Mouse (Mus musculus): Measurements from ENCODE around the gene Lrrc2. TPM values are rescaled to one million over a fixed set of nuclear protein-coding genes. Genes with fewer than 3 reads are reported as not detected.

Lrrc2 gene
- total and polyA plus RNA-seq, 3 experiments = 1.6 to 3.6 (median 1.6) TPM

GRCm38 (mm10) chr9:110914631-110915236, 36.6 kb upstream of the Lrrc2 start:
- DNase-seq (ENCODE audit: extremely low read depth) = no peak
- Histone ChIP-seq H3K9me3 (replicated peaks; ENCODE audit: low read length) (no peaks in the 10 kb centered on the region), H3K4me1 (ENCODE audit: control insufficient read depth in 1 of 2, insufficient read depth in 2 of 2) (peaks cover 0 to 6% of the 10 kb centered on the region in 2 experiments; a peak in 2 of 4 replicates), H3K4me3 (replicated peaks in 1 of 3; ENCODE audit: low read depth in 2 of 3, low read length in 2 of 3, poor library complexity in 1 of 3) (no peak overlapping the region), H3K4me2 (ENCODE audit: insufficient read depth, low read depth, poor library complexity, severe bottlenecking) (no peak overlapping the region), H3K36me3 (replicated peaks in 1 of 2; ENCODE audit: control insufficient read depth in 1 of 2, insufficient read depth in 1 of 2, low read length in 1 of 2) (no peaks in the 10 kb centered on the region), H3K9ac (ENCODE audit: insufficient read depth, low read depth) (no peak overlapping the region), H3K27ac (ENCODE audit: insufficient read depth, low read depth) (no peak overlapping the region), H3K27me3 (replicated peaks) (no peaks in the 10 kb centered on the region), H3K79me2 (replicated peaks; ENCODE audit: control insufficient read depth, extremely low read depth, insufficient read depth, poor library complexity, severe bottlenecking) (no peaks in the 10 kb centered on the region)
- dilution Hi-C loops (cut with MboI; ENCODE audit: extremely low pct_ligation_motif_present, extremely low pct_unique_long_range_greater_than_20kb, low sequenced_read_pairs) (no loop called here), in situ Hi-C loops (cut with MboI; ENCODE audit: low pct_ligation_motif_present, low pct_unique_long_range_greater_than_20kb, low sequenced_read_pairs) (no loop called here)
- TF ChIP-seq USF2 (conservative IDR thresholded peaks at IDR 0.05; ENCODE audit: low read depth, low read length) (no peak), ZMIZ1 (IDR thresholded peaks at IDR 0.05; ENCODE audit: low read depth, low read length) (no peak), MYC (IDR thresholded peaks at IDR 0.05; ENCODE audit: low read depth, low read length) (no peak), IRF4 (IDR thresholded peaks at IDR 0.05; ENCODE audit: low read depth, low read length) (no peak), POLR2AphosphoS2 (IDR thresholded peaks at IDR 0.05; ENCODE audit: low read depth, low read length) (no peak), GABPA (IDR thresholded peaks at IDR 0.05; ENCODE audit: insufficient replicate concordance, low read depth, low read length) (no peak), NELFE (IDR thresholded peaks at IDR 0.05; ENCODE audit: low read depth, low read length) (no peak), HCFC1 (IDR thresholded peaks at IDR 0.05; ENCODE audit: low read depth, low read length) (no peak), RAD21 (IDR thresholded peaks at IDR 0.05; ENCODE audit: low read depth, low read length) (no peak), ZC3H11A (IDR thresholded peaks at IDR 0.05; ENCODE audit: low read depth, low read length) (no peak), CHD1 (IDR thresholded peaks at IDR 0.05; ENCODE audit: low read depth, low read length) (no peak), UBTF (IDR thresholded peaks at IDR 0.05; ENCODE audit: low read depth, low read length) (no peak), RCOR1 (conservative IDR thresholded peaks at IDR 0.05; ENCODE audit: low read depth, low read length) (no peak), USF1 (IDR thresholded peaks at IDR 0.05; ENCODE audit: low read depth, low read length) (no peak), ZNF384 (IDR thresholded peaks at IDR 0.05; ENCODE audit: low read depth, low read length) (no peak)

GRCm38 (mm10) chr9:110915466-110915865, 35.9 kb upstream of the Lrrc2 start:
- Histone ChIP-seq H3K9me3 (replicated peaks; ENCODE audit: low read length) (no peaks in the 10 kb centered on the region), H3K27me3 (replicated peaks) (no peaks in the 10 kb centered on the region), H3K27ac (ENCODE audit: insufficient read depth, low read depth) (no peak overlapping the region), H3K9ac (ENCODE audit: insufficient read depth, low read depth) (no peak overlapping the region), H3K4me3 (replicated peaks in 1 of 3; ENCODE audit: low read depth in 2 of 3, low read length in 2 of 3, poor library complexity in 1 of 3) (no peak overlapping the region), H3K36me3 (replicated peaks in 1 of 2; ENCODE audit: control insufficient read depth in 1 of 2, insufficient read depth in 1 of 2, low read length in 1 of 2) (no peaks in the 10 kb centered on the region), H3K4me1 (ENCODE audit: control insufficient read depth in 1 of 2, insufficient read depth in 2 of 2) (peaks cover 0 to 3% of the 10 kb centered on the region in 2 experiments; a peak in 1 of 4 replicates), H3K79me2 (replicated peaks; ENCODE audit: control insufficient read depth, extremely low read depth, insufficient read depth, poor library complexity, severe bottlenecking) (no peaks in the 10 kb centered on the region), H3K4me2 (ENCODE audit: insufficient read depth, low read depth, poor library complexity, severe bottlenecking) (no peak overlapping the region)
- no peak for DNase-seq (ENCODE audit: extremely low read depth)
- no peak for TF ChIP-seq EP300 (IDR thresholded peaks at IDR 0.05; ENCODE audit: low read length)
- TF ChIP-seq MYC (IDR thresholded peaks at IDR 0.05; ENCODE audit: low read depth, low read length) = no peak
- no peak for TF ChIP-seq USF1 (IDR thresholded peaks at IDR 0.05; ENCODE audit: low read depth, low read length)
- no peak for TF ChIP-seq CTCF (conservative IDR thresholded peaks at IDR 0.05 in 1 of 2, IDR thresholded peaks at IDR 0.05 in 1 of 2; ENCODE audit: low read depth in 2 of 2, low read length in 2 of 2)
- in situ Hi-C loops (cut with MboI; ENCODE audit: low pct_ligation_motif_present, low pct_unique_long_range_greater_than_20kb, low sequenced_read_pairs) = no loop called here
- dilution Hi-C loops (cut with MboI; ENCODE audit: extremely low pct_ligation_motif_present, extremely low pct_unique_long_range_greater_than_20kb, low sequenced_read_pairs) = no loop called here
